Mouse (Mus musculus) embryo, embryonic 10.5 days (tissue): Measurements from ENCODE around the gene Dap.

Experiments used
- DNase-seq: peaks from one replicate; pipeline ENCODE4 v3.0.0-alpha.2; 2015; ENCODE audit warnings: low spot score

Gene Dap

GRCm38 (mm10) chr15:31264827-31265226, 40.7 kb downstream of the Dap start:
- DNase-seq = peak; percentile 84

- DNase-seq = no peak
These were observed 41.3 kb downstream of the Dap start for GRCm38 (mm10) chr15:31265404-31265803.

DNA sequence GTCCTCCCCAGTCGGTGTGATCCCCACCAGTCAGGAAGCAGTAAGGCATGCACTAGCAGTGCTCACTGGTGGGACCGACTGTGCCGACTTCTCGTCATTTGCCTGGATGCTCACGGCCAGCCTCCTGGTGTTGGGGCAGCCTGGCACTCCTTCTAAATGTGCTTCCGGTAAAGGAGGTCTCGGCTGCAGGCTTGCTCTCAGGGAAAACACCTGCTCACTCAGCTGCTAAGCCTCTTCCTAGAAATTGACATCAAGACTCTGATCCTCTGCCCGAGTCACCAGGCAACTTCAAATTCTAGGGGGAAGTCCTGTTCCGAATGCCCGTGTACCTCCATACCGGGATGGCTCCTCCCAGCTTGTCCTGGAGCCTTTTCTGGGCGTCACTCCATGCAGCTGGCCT, 41.7 kb downstream of the Dap start:
- no peak for DNase-seq

DNA sequence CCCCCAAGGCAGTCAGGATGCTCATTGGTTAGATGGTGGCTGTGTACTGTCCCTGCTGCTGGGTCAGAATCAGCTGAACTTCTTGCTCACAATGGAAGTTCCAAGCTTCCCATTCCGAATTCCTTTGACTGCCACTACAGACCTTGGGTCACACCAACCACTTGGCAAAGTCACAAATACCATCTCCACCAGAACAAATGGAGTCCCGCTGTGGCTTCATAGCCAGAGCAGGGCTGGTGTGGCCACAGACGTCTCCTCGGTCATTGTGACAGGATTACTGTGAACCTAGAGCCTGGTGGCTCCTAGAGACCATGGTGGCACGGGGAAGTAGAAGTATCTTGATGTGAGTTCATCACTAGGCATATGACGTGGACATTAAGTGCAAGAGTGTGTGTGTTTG, 44.0 kb downstream of the Dap start:
- no peak for DNase-seq

DNA sequence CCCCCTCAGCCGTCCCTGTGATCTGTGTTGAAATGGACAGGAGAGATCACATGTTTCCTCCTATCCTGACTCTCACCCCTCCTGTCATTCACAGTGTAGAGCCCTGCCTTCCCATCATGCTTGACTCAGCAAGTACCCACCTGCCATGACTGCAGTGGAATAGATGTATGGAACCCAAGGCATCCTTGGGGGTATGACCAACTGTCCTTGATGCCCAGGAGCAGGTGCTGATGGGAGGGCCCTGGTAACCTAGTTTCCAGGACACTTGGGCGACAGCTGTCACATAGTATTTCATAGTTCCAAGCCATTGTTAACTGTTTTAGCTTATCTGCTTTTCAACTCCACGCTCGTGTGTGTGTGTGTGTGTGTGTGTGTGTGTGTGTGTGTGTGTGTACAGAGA, 45.4 kb downstream of the Dap start:
- no peak for DNase-seq

- no peak for DNase-seq
These were observed 48.6 kb downstream of the Dap start for GRCm38 (mm10) chr15:31272695-31273094.

GRCm38 (mm10) chr15:31273509-31273908, 49.4 kb downstream of the Dap start:
- no peak for DNase-seq

DNA sequence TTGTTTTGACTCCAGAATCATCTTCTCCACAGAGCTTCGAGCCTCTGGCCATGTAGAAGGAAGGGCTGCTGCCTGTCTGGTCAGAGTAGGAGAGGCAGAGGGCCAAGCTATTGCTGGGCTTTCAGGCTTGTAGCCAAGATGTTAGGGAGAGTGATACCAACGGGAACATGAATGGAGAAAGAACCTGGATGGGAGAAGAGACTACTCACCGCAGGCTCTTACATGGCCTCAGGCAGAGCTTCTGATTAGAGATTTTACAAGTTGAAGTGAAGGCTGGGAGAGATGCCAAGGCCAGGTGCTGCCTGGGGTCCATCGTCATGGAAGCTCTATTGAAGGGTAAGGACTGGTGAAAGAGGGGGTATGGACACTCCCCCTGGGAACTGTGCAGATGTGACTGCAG, 54.0 kb downstream of the Dap start:
- no peak for DNase-seq

DNA sequence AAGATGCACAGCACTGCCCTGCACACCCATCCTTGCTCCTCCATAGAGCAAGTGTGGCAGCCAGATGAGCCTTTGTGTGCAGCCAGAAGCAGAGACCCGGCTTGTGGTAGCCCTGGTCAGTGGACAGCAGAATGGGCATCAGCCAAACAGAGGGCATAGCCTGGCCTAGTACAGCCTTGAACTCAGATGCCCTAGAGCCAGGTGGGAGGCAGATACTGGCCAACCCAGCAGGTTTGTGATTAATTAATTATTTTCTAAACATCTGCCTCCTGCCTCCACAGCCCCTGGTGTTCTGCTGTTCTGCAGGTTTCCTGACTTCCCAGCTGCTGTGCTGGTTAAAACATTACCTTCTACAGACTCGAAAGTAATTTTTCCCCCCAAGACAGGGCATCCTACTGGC, 55.0 kb downstream of the Dap start:
- DNase-seq = no peak

- no peak for DNase-seq
These were observed 55.5 kb downstream of the Dap start for GRCm38 (mm10) chr15:31279577-31280004.

- DNase-seq = no peak
These were observed 55.9 kb downstream of the Dap start for GRCm38 (mm10) chr15:31280059-31280458.

GRCm38 (mm10) chr15:31280683-31281082, 56.6 kb downstream of the Dap start:
- no peak for DNase-seq

DNA sequence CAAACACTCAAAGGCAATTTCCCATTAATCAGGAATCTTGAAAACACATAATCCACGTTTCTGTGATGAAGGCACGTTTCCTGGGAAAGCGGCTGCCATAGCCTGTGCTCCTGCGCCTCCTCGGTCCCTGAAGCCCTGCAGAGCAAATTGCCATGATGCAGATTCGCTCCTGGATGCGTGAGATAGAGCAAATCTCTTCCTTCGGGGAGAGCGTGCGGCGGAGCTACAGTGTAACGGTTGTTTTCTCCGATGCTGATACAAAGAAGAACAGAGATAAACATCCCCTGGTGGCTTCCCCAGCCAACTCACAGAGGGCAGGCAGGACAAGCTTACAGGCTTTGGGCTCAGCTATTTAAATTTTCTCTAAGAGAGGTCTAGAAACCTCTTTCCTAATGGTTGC, 57.7 kb downstream of the Dap start:
- DNase-seq = no peak

DNA sequence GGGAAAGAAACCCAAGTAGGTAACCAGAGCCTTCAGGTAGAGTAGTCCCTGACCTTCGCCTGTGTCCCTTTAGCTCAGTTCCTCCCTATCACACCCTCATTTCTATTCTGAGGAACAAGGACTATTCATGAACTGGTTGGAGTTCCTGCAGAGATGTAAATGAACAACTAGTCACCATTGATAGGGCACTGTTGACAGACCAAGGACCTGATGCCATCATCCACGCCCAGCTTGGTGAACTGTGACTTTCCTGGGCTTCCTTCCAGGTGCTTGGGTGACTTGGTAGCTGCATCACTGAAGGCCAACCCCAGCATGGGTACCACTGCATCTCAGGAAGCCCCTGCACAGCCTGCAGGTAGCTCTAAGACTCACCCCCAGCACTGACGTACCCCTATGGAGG, 58.2 kb downstream of the Dap start:
- DNase-seq = no peak

DNA sequence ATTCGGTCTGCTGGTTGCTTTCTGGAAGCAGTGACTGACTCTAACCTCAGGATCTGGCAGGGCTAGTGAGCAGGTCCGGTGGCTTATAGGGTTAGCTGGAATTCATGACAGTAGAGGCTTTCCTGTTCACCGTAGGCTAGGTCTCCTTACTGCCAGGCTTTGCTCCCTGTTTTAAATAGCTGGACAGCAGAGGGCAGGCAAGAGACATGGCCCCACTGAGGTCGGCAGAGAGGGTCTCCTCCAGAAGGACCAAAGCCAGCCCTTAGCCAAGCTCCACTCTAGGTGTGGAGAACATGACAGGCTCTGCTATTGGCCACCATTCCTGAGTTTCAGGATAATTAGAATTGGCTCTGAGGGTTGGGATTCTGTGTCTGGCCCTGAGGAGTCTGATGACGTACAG, 60.0 kb downstream of the Dap start:
- DNase-seq = no peak

DNA sequence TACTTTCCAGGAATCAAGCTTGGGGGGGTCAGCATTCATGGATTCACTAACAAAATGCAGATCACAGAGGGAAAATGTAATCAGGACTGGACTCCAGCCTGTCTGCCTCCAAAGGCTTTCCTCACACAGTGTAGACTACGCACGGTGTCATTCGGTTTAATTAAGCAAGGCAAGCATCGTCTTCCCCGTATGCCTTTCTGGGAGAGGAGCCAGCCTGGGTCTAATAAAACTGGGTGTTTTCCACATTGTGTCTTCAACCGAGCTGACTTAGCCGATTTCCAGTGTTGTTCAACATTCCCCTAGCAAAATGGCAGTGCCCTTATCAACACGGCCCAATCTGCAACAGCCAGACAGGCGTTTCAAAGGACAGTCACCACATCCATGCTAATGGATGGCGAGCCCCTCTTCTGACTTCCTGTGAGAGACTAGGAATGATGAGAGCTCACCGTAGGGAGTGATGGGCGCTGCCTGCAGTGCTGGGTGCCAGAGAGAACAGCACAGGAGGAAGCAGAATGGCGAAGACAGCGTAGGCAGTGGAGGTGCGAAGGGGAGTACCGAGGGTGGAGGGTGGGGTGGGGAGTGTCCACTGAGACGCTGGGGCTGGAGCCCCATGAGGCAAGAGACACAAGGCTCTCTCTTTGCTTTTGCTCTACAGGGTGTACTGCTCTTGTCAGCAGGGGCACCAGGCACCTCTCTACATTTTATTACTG, 61.0 kb downstream of the Dap start:
- DNase-seq = no peak

DNA sequence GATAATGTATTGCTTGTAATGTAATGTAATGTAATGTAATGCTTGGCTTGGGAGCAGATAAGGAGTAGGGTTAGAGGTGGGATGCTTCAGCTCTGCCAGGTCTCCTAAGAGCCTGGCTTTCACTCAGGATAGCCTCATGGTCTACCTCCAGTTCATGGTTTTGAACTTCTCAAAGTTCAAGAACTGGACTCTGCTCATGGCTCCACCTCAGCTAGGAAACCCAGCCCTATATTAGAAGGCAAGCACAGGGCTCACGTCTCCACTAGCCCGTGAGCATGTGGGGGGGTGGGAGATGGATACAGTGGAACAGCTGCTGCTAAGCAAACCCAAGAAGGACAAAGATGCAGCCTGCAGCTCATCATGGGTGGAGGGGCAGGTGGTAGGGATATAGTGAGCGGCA, 61.6 kb downstream of the Dap start:
- DNase-seq = no peak

- DNase-seq = no peak
These were observed 68.5 kb downstream of the Dap start for GRCm38 (mm10) chr15:31292627-31293026.

DNA sequence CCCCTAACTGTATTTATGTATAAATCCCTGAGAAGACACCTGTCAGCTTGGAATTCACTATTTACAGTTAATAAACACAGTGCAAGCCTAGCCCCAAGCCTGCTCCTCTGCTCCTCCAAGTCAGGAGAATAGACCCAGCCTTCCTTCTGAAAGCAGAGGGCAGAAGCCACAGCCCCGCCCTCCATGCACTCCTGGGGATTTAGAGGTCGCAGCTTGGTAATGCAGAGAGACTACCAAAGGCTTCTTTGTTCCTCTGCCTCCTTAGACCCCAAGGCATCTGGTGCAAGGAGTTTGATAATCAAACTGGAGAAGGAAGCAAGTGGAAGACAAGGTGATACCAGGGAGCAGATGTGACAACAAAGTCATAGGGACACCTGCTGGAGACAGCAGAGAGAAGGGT, 70.2 kb downstream of the Dap start:
- DNase-seq = no peak

DNA sequence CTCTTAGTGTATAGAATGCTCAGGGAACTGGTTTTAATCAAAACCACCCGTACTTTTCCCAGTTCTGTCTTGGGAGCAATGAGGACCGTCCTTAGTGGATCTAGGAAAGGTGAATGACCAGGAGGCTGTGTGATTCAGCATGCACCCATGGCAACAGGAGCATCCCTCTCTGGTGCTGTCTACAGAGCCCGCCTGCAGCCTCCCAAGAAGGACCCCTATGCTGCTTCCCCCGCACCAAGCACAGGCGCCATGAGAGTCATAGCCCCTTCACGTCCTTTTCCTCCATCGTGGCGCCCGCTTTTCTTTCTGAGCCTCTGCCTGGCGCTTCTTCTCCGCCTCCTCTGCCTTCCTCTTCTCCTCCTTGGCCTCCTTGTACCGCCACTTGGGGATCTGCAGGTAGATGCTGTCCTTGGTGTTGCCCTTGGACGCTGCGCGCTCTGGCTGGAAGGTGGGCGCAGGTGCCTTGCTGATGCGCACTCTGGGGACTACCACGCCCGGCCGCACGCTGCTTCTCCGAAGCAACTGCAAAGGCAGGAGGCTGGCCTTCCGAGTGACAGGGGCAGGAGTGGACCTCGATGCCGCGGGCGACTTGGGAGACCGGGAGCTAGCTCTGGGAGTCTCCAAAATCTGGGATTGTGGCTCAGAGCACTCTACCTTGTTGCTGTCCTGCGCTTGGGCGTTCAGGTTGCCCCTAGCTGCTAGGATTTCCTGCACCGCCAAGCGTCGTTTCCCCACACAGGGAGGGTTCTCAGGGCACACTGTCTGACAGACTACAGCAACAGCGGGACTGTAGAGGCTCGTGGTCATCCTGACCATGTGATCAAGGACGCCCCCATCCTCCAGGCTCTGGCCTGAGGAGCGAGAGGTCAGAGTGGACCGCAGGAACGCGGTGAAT, 73.0 kb downstream of the Dap start:
- no peak for DNase-seq

DNA sequence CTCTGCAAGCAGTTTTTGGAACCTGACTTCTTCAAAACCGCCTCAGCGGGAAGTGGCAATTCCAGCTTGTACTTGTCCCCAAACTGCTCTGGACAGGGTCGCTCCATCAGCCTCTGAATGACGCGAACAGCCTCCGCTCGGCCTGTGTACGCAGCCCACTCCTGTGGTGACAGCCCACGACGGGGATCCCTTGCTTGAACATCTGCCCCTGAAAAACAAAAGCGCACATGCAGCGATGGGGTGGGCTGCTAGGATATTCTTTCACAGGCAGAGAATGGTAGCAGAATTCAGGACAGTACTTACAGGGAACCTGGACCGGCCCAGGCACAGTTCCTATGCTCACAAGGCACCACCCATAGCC, 73.6 kb downstream of the Dap start:
- no peak for DNase-seq

DNA sequence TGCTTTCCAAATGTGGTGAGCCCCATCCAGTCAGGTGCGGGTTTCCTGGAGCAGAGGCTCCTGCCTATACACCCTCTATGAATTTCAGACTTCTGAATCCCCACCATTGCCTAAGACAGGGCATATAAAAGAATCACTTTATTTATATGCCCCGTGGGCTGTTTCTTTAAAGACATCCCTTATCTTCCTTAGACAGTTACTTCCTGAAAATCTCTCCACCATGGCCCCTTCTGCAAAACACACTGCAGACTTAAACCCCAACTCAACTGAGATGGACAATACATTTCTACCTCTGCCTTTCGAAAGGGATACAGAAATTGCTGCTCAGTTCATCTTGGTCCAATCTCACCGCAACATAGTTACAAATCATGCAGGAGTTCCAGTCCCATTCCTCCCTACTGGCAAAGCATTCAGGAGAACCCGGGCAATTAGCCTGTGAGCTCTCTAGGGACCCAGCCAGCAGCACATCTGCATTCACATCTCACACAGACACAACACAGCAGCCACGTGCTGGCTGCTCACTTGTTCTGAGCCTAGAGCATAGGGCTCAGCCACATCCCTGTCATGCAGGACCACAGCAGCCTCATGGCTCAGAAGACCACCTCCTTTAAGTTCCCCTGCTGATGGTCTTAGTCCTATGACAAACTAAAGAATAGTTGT, 75.3 kb downstream of the Dap start:
- no peak for DNase-seq
